Mouse (Mus musculus): ENCODE results near the gene Slc25a35.

DNA sequence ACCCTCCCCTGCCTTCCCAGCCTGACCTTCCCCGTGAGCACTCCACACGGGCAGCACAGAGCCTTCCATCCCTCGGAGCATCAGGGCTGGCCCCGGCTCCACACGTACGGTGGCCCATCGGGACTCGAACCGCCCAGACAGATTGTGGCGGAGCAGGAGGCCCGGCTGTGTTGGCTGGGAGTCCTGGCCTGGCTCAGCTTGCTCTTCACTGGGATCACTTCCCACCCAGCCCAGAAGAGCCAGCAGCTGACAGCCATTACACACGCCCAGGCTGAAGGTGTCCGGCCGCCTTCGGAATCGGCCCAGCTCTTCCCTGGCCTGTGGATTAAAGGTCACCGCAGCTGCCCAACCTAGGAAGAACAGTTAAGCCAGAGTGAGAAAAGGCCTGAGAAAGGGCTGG lies 20.4 kb downstream of the Slc25a35 start:
- TF ChIP-seq POLR2A (IDR thresholded peaks at IDR 0.05; ENCODE audit: borderline replicate concordance, low read depth, low read length), result no peak
- TF ChIP-seq CTCF (IDR thresholded peaks at IDR 0.05; ENCODE audit: low read depth, low read length), result no peak

Measured in bone marrow macrophage, adult 2 months (primary cell).